Mouse (Mus musculus) C2C12 (cell line): ENCODE data around the gene Klhl36.

ENCODE experiments used
- CTCF ChIP-seq: IDR thresholded peaks from one replicate; pipeline ENCODE4 v1.5.1; 2011; ENCODE audit not compliant: control insufficient read depth, insufficient read depth, insufficient read length
- FOSL1 ChIP-seq: IDR thresholded peaks from one replicate; pipeline ENCODE4 v1.8.0; 2011; ENCODE audit warnings: mild to moderate bottlenecking, low read length; ENCODE audit not compliant: poor library complexity, insufficient read depth, severe bottlenecking
- MAX ChIP-seq: IDR thresholded peaks from one replicate; pipeline ENCODE4 v1.6.1; 2011; ENCODE audit warnings: mild to moderate bottlenecking, control low read depth
- MYOD1 ChIP-seq: IDR thresholded peaks from one replicate; pipeline ENCODE4 v1.6.1; 2011; ENCODE audit warnings: low read depth; ENCODE audit not compliant: control insufficient read depth, insufficient read length
- MYOG ChIP-seq: IDR thresholded peaks from one replicate; pipeline ENCODE4 v1.6.1; 2011; ENCODE audit not compliant: control insufficient read depth, insufficient read length; ENCODE audit errors: extremely low read depth
- USF1 ChIP-seq: IDR thresholded peaks from one replicate; pipeline ENCODE4 v1.6.1; 2011; ENCODE audit warnings: low read depth, mild to moderate bottlenecking, control low read depth, moderate library complexity

DNA sequence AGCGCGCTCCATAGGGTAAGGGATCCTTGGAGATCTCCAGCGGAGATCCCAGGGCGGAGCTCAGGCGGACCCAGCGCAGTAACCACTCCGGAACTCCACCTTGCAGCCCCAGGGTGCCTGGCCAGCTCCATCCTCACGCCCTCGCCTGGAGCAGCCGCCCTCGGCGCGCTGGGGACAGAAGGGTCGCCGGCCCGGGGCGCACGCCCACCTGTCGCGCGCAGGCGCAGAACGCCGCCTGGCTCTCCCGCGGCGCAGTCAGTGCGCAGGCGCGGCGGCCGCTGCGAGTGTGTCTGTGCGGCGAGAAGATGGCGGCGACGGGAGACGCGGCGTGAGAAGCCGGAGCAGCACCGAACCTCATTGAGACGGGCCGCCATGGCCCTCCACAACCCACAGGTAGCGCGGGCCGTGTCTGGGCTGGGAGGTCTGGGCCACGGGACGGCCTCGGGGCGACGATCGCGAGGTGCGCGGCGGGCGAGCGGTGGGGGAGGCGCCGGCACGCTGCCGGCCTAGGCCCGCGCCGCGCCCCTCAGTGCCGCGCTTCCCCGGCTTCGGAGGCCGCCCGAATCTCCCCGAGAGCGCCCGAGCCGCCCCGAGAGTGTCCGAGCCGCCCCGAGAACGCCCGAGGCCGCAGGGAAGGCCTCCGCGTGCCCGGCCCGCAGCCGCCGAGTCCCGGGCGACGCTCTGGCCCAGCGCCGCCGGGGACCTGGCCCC, 48.6 kb downstream of the Klhl36 start, which contains the start of gene Gm20388:
- TF ChIP-seq MAX (no peak), CTCF (no peak), USF1 (no peak), MYOD1 (no peak), FOSL1 (no peak), MYOG (no peak)
